Mouse (Mus musculus): ENCODE results near the gene Prl.
"Not testable (repeated sequence)": the region's sequence is repeated elsewhere in the genome, so short reads cannot be mapped to it uniquely, and the experiment has no call there.

Gene Prl

DNA sequence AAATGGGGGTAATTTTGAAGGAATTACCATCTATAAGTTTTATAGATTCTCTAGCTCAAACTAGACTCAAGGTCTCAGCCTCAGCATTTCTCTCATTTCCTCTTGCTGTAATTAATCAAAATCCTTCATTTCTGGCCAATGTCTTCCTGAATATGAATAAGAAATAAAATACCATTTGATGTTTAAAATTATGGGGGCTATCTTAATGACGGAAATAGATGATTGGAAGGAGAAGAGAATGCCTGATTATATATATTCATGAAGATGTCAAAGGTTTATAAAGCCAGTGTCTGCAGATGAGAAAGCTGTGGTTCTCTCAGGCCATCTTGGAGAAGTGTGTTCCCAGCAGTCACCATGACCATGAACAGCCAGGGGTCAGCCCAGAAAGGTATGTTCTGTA, at the start of gene Prl:
Gene Prl (plus strand): TSS at position 301 of the 400 bp plus-strand sequence.
- in situ Hi-C loops (cut with MboI; ENCODE audit: low sequenced_read_pairs), result no loop called here

DNA sequence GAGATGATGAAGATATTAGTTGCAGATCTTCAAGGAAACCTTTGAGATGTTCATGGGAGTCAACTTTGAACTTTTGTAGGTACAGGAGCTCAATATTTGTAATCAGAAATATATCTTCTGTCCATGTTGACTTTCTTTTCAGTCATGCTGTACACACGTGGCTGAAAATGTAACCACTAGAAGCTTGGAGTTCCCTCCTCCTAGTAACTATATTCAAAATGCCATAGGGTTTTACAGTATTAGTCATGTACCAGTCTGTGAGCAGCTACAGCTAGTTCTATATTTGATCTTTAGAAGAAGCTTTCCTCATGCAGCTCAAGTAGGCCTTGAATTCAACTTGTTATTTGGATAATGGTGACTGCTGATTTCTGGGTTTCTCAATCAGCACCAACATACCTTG, 30.8 kb upstream of the Prl start:
- in situ Hi-C loops (cut with MboI; ENCODE audit: low sequenced_read_pairs), result no loop called here

DNA sequence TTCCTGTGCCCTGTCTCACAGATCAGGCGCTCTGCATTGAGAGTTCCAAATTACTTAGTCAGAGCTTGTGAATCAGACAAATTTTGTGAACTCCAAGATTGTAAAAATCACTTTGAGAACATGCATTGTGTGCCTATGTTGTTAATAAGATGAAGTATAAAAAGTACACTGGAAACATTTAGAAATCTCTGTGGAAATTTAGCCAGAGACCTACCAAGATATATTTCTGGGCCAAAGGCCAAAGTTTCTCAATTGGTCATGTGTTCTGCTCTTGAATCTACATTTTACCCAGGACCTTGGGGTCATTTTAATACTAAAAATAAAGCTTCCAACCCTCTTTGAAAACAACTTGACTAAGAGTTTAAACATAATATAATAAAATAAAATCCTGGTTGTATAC, 30.0 kb upstream of the Prl start:
- in situ Hi-C loops (cut with MboI; ENCODE audit: low sequenced_read_pairs), result no loop called here

DNA sequence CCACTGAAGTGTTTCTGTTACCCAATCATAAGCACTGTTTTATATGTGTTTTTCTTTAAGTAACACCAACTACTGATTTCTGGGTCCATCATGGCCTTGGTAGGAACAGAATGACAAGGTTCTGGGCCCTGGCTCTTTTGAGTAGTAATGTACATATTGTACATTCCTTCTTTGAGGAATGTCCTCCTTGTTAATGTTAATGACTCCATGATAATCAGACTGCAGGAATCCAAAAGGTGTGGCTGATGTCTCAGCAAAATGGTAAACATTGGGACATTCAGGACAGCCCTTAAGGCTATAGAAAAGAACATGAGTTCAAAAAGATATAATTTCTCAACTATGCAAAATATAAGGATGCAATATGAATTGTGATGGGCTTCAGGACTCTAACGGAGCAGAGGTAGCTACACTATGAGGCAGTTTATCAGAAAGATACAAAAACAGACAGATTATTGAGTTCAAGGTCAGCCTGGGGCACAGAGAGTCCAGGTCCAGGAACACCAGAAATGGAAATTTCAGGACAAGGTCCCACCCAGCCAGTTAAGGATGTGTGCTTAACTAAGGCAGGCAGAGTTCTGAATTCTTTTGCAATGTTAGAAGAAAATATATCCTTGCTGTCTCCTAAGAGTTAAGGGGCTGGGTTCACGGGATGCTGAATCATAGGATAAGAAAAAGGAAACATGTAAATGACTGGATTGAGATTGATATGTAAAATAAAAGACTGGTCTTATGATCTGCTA, 28.7 kb upstream of the Prl start:
- in situ Hi-C loops (cut with MboI; ENCODE audit: low sequenced_read_pairs), result no loop called here

DNA sequence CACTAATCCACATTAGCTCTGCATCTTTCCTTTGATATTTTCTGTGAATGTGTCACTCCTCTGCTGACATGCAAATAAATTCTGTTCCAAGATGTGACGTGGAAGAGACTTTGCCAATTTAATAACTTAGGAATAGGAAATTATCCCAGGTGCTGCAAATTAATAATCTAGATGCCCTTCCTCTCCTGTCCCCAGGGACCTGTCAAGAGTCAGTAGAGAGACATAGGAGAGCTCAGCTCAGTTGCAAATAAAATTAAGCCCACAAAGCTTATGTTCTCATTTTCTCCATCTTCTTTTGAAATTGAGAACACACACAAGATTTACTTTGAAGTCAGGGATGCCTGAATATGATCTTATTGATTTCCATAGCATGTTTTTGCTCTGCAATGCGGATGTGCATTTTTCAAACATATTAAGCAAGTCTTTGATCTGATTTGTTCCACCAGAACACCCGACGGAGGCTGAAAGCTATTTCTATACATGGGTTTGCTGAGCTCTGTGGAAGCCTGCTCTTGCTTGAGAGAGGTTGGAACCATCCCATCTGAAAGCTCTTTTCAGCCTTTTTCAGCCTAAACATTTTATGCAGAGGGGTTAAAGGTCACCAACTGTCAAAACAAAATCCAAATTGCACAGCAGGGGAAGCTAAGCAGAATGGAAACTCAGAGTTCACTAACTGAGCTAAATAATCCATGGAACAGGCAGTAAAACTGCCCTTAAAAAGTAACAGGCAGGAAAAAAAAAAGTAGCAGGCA, 26.1 kb upstream of the Prl start:
- in situ Hi-C loops (cut with MboI; ENCODE audit: low sequenced_read_pairs), result no loop called here

DNA sequence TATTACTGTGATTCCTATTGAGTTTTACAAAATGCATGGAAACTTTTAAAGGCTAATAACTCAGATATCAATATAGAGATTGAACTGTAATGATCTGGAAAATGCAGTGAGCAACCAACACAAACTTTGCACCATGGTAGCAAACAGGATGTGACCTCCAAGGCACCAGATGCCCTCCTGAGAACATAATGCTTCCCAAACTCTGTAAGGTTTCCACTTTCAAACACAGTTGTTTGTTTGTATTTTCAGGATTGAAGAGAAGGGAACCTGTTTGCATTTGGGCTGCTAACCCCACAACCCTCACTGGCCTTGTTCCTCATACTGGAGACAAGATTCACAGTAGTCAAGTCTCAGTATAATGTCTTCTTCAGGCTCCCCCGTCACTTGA, 25.5 kb upstream of the Prl start:
- in situ Hi-C loops (cut with MboI; ENCODE audit: low sequenced_read_pairs), result no loop called here

DNA sequence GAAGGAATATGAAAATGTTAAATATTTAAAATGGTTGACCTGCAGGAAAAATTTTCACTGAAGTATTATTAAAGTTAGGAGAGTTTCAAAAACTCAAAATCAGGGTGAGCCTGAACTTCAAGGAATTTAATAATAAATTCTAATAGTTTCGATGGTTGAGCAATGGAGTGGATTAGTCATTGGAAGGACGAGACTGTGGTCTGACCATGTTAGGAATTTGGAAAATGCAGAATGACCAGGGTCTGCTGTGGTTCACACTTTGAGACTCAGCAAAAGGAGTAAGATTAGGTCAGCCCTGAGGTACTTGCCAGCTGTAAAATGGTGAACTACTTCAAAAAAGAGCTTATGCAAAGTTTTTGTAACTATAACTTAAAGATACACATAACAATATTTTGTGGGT, 24.4 kb upstream of the Prl start:
- in situ Hi-C loops (cut with MboI; ENCODE audit: low sequenced_read_pairs), result no loop called here

DNA sequence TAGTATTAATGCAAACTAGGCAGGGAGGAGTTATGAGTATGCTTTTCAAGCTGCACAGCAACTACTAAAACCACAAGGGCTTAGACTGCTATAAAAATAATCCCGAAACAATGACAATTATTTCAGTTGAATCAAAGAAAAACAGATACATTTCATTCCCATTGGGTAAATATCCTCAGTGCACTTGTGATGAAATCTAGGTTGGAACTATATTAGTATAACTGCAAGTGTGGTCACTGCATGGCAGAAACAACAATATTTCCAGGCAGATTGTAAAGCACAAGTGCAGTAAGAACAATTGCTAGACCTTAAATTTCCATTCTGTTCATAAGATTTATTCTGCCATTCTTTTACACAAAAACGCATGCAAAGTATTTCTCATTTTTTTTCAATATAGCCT, 15.2 kb upstream of the Prl start:
- in situ Hi-C loops (cut with MboI; ENCODE audit: low sequenced_read_pairs), result no loop called here

DNA sequence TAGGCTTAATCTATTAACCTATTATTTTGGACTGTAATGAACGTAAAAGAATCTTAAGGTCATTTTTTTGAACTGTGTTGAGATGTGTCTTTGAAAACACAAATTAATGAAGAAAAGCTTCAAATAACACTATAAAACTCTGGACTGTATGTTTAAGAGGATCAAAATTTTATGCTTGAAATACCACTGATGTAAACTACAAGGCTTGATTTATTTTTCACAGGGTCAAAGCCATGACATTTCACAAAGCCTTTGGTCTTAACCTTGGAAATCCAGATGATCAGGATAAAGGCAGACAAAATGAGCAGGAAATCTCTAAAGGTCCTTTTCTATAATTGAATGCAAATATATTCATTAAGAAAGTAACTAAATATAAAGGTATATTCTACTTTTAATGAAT, 14.0 kb upstream of the Prl start:
- in situ Hi-C loops (cut with MboI; ENCODE audit: low sequenced_read_pairs), result no loop called here

DNA sequence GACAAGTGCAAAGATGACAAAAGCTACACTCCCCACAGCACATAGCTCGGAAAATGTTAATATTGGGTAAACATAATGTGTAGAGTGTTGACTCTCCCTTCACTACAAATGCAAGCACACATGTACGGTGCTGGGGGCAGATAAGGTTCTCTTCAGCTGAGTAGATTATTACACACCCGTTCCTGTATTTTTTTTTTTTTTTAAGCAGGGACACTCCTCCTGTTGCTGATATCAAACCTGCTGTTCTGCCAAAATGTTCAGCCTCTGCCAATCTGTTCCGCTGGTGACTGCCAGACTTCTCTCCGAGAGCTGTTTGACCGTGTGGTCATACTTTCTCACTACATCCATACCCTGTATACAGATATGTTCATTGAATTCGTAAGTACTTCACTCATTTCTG, 1.8 kb downstream of the Prl start:
- in situ Hi-C loops (cut with MboI; ENCODE audit: low sequenced_read_pairs), result no loop called here

DNA sequence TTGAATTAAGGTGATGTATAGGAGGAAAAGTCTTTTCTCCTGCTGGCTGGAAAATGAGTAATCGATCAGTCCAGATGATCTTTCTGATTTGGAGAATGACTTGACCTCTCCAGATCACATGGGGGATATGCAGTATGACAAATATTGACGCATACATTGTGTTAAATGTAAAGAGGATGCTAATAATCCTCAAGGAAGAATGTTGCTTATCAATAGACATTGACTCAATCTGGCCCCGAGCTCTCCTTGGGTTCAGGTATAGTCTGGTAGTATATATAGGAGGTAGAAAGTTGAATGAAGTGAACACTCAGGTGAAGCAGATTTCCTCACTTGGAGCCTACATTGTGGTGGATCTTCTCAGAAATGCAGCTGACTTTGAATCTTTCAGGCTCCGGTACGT, 36.5 kb downstream of the Prl start, which contains the start of gene Prl3d1:
Gene Prl3d1 (plus strand): TSS at position 301 of the 400 bp plus-strand sequence.
- in situ Hi-C loops (cut with MboI; ENCODE audit: low sequenced_read_pairs), result not testable (repeated sequence)

Measured in CH12F3 (cell line).